Mouse (Mus musculus) kidney, embryonic 15.5 days (tissue): Measurements from ENCODE around the gene Efhb. TPM values are rescaled to one million over a fixed set of nuclear protein-coding genes. Genes with fewer than 3 reads are reported as not detected.

Experiments
- ATAC-seq: fragments of 200-750 bp; cut with Nextera tagmentation; replicated peaks from 2 replicates; pipeline ENCODE4 v1.8.0; 2017; ENCODE audit warnings: moderate TSS enrichment; ENCODE audit not compliant: low FRiP score
- H3K27ac ChIP-seq: fragments of 300-500 bp; sonication (generic); 2 replicates; pipeline ENCODE4 v1.5.1; 2015; ENCODE audit warnings: mild to moderate bottlenecking, inconsistent platforms
- H3K27me3 ChIP-seq: fragments of 300-500 bp; sonication (generic); 2 replicates; pipeline ENCODE4 v1.6.1; 2015; ENCODE audit warnings: inconsistent platforms
- H3K36me3 ChIP-seq: fragments of 300-500 bp; sonication (generic); 2 replicates; pipeline ENCODE4 v1.6.1; 2015; ENCODE audit warnings: inconsistent platforms
- H3K4me1 ChIP-seq: fragments of 300-500 bp; sonication (generic); 2 replicates; pipeline ENCODE4 v1.6.1; 2015; ENCODE audit warnings: inconsistent platforms
- H3K4me2 ChIP-seq: fragments of 300-500 bp; sonication (generic); 2 replicates; pipeline ENCODE4 v1.6.1; 2015; ENCODE audit warnings: moderate library complexity, mild to moderate bottlenecking, inconsistent platforms
- H3K4me3 ChIP-seq: fragments of 300-500 bp; sonication (generic); replicated peaks from 2 replicates; pipeline ENCODE4 v1.5.1; 2015; ENCODE audit warnings: mild to moderate bottlenecking, inconsistent platforms
- H3K9ac ChIP-seq: fragments of 300-500 bp; sonication (generic); 2 replicates; pipeline ENCODE4 v1.6.1; 2015; ENCODE audit warnings: mild to moderate bottlenecking, inconsistent platforms
- H3K9me3 ChIP-seq: fragments of 300-500 bp; sonication (generic); replicated peaks from 2 replicates; pipeline ENCODE4 v1.6.1; 2016; ENCODE audit warnings: inconsistent platforms
- WGBS: fragments of 180-500 bp; shearing (Covaris S2); methylation state at CpG from one replicate; pipeline ENCODE4 v1.1.7; 2015; ENCODE audit warnings: mixed read lengths; 5-methylcytosine and 5-hydroxymethylcytosine counted together
- polyA plus RNA-seq: library from polyadenylated mRNA; unstranded; fragments of >200 nt; fragmentation: Nextera tagmentation; extraction: Ambion mirVana; gene quantifications from 2 replicates; pipeline ENCODE4 v1.2.1, GENCODE M21; 2015

Gene Efhb
- polyA plus RNA-seq = 0.15 and 0.18 TPM in 2 replicates

GRCm38 (mm10) chr17:53462603-53463495 is at the start of gene Efhb:
Gene Efhb (minus strand): TSS chr17:53463321.
- Histone ChIP-seq H3K36me3 (no peaks in the 10 kb centered on the region), H3K9ac (no peak within 1 kb of the TSS), H3K9me3 (no peaks in the 10 kb centered on the region), H3K4me1 (peaks cover 6% of the 10 kb centered on the region; the same call in 1 of the 2 replicates), H3K4me2 (peak within 1 kb of the TSS; percentile 65), H3K27me3 (no peaks in the 10 kb centered on the region), H3K27ac (no peak within 1 kb of the TSS), H3K4me3 (peak within 1 kb of the TSS; percentile 43)
- peak; percentile 98 for ATAC-seq
- 19% methylated on average over 26 of the region's 26 CpGs for WGBS

DNA sequence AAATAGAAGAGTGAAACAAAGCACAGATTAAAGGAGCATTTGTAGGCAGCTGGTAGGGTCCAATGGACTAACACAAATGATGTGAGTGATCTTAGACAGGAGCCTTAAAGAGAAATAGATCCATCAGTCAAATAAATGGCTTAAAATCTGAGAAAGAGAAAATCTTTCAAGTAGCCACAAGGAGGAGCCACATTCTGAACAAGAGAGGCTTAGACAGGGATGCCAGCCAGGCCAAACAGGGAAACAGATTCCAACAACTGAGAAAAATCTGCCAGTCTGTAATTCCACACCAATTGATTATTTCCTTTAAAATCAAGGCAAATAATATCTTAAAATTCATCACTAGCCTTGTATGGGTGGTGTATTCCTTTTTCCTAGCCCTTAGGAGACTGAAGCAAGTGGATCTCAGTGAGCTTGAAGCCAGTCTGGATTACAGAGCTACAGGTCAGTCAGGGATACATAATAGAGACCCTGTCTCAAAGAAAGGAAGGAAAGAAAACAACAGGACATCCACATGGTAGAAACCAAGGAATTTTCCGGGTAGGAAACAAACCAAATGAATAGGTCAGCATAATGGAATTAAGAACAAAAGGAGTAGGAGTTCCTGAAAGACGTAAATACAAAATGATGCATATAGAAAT is 49.3 kb upstream of the Efhb start:
- no peaks in the 10 kb centered on the region for H3K27me3 ChIP-seq
- 85% methylated on average over 2 of the region's 2 CpGs for WGBS
- ATAC-seq = 0 out of 2 replicates have a peak, but pooled peaks have one; percentile 46

DNA sequence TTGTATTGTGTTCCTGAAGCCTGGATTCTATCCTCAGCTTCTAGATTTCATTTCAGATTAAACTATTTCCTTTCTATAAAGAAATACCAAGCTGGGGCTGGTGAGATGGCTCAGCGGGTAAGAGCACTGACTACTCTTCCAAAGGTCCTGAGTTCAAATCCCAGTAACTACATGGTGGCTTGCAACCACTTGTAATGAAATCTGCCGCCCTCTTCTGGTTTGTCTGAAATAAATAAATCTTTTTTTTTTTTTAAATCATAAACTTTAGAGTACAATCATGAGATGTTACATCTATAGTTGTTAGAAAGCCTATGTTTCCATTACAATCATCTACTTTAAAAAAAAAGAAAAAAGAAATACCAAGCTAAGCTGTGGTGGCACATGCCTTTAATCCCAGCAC is 39.8 kb upstream of the Efhb start:
- peaks cover 67% of the 10 kb centered on the region for H3K36me3 ChIP-seq
- no peak overlapping the region for H3K9ac ChIP-seq
- no peak overlapping the region for H3K27ac ChIP-seq
- H3K4me1 ChIP-seq = no peaks in the 10 kb centered on the region
- no peak for ATAC-seq
- no peak overlapping the region for H3K4me3 ChIP-seq
- no peak overlapping the region for H3K4me2 ChIP-seq
- no peaks in the 10 kb centered on the region for H3K27me3 ChIP-seq
- no peaks in the 10 kb centered on the region for H3K9me3 ChIP-seq
- WGBS = 97% methylated on average over 2 of the region's 2 CpGs

More for the DNA sequence above, 49.3 kb upstream of the Efhb start:
- H3K36me3 ChIP-seq = peaks cover 18% of the 10 kb centered on the region
- H3K4me2 ChIP-seq = no peak overlapping the region
- H3K9me3 ChIP-seq = no peaks in the 10 kb centered on the region
- no peak overlapping the region for H3K4me3 ChIP-seq
- no peak overlapping the region for H3K9ac ChIP-seq
- H3K27ac ChIP-seq = no peak overlapping the region
- H3K4me1 ChIP-seq = no peaks in the 10 kb centered on the region

DNA sequence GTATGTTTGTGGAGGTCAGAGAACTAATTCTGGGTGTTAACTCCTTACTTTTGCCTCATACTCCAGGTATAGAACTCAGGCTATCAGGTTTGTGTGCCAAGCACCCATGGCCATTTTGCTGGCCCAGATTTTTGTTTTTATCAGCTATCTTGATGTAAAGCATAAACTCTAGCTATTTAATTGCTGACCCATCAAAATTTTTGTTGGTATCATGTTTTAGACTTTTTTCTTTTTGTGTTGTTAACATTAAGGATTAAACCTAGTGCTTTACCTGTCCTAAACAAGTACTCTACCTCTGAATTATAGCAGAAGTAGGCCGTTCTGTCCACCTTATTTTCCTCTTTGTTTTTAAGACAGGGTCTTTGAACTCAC is 25.9 kb upstream of the Efhb start:
- Histone ChIP-seq H3K4me2 (no peak overlapping the region), H3K27ac (no peak overlapping the region), H3K36me3 (peaks cover 69% of the 10 kb centered on the region), H3K9me3 (no peaks in the 10 kb centered on the region), H3K27me3 (no peaks in the 10 kb centered on the region), H3K4me3 (no peak overlapping the region), H3K4me1 (no peaks in the 10 kb centered on the region), H3K9ac (no peak overlapping the region)
- 95% methylated on average over 1 of the region's 1 CpGs for WGBS
- no peak for ATAC-seq

- Histone ChIP-seq H3K36me3 (peaks cover 69% of the 10 kb centered on the region), H3K27me3 (no peaks in the 10 kb centered on the region), H3K9me3 (no peaks in the 10 kb centered on the region), H3K4me1 (no peaks in the 10 kb centered on the region), H3K4me3 (no peak overlapping the region), H3K9ac (no peak overlapping the region), H3K27ac (no peak overlapping the region), H3K4me2 (no peak overlapping the region)
- ATAC-seq = no peak
- 86% methylated on average over 4 of the region's 4 CpGs for WGBS
These were observed 25.3 kb upstream of the Efhb start for GRCm38 (mm10) chr17:53488291-53489006.

DNA sequence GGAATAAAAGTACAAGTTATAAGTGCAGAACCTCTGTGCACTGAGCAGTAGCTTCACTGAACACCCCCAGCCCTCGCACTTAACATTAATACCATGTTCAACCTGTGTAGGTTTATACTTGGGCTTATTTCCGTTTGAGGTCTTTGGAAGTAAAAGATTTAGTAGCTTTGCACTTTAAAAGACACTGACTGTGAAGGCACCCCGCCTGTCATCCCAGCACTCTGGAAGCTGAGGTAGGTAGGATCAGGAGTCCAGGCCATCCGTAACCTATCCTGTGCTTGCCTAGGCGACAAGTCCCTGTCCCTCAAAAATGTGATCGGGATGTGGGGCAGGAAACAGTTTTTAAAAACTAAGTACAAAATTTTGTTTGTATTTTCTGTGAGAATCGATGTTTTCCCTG is 17.3 kb upstream of the Efhb start:
- Histone ChIP-seq H3K4me1 (peaks cover 15% of the 10 kb centered on the region), H3K27me3 (no peaks in the 10 kb centered on the region), H3K36me3 (peaks cover 14% of the 10 kb centered on the region), H3K9ac (peak overlapping the region; percentile 96), H3K27ac (no peak overlapping the region), H3K9me3 (no peaks in the 10 kb centered on the region), H3K4me2 (peak overlapping the region; percentile 69), H3K4me3 (peak overlapping the region; percentile 96)
- no peak for ATAC-seq
- 44% methylated on average over 7 of the region's 7 CpGs for WGBS

DNA sequence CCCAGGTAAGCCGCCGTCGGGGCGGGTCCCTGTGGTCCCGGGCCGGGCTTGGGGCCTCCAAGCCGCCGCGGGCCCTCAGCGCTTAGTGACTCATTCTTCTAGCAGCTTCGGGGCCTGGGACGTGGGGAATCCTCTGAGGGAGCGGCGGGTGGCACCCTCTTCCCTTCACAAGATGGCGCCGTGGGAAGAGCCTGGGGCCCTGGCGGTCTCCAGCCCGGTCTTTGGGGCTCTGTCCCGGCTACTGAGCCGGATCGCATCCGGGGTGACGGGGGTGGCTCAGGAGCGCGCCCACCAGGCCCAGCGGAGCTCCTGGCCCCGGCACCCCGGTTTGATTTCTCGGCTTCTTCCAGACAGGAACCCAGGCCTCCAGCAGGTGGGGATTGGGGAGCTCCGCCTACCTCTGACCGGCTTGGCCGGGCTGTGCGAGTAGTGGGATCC is 16.5 kb upstream of the Efhb start:
- H3K36me3 ChIP-seq = peaks cover 7% of the 10 kb centered on the region
- H3K9ac ChIP-seq = peak overlapping the region; percentile 96
- peak overlapping the region; percentile 69 for H3K4me2 ChIP-seq
- ATAC-seq = peak; percentile 12
- under 1% methylated on average over 32 of the region's 33 CpGs for WGBS
- H3K4me1 ChIP-seq = peaks cover 15% of the 10 kb centered on the region
- H3K9me3 ChIP-seq = no peaks in the 10 kb centered on the region
- H3K4me3 ChIP-seq = peak overlapping the region; percentile 96
- no peaks in the 10 kb centered on the region for H3K27me3 ChIP-seq
- peak overlapping the region; percentile 99 for H3K27ac ChIP-seq

GRCm38 (mm10) chr17:53478858-53479603 is 15.9 kb upstream of the Efhb start, which contains the start of gene Rab5a:
Gene Rab5a (plus strand): TSS chr17:53479234.
- peak within 1 kb of the TSS; percentile 69 for H3K4me2 ChIP-seq
- WGBS = under 1% methylated on average over 82 of the region's 82 CpGs
- H3K27ac ChIP-seq = peak within 1 kb of the TSS; percentile 99
- H3K9me3 ChIP-seq = no peaks in the 10 kb centered on the region
- ATAC-seq = peak; percentile 98
- H3K4me1 ChIP-seq = peaks cover 15% of the 10 kb centered on the region
- H3K36me3 ChIP-seq = peaks cover 3% of the 10 kb centered on the region; the same call in 1 of the 2 replicates
- H3K9ac ChIP-seq = peak within 1 kb of the TSS; percentile 96
- H3K27me3 ChIP-seq = no peaks in the 10 kb centered on the region
- peak within 1 kb of the TSS; percentile 96 for H3K4me3 ChIP-seq

GRCm38 (mm10) chr17:53478066-53478857 is 15.1 kb upstream of the Efhb start:
- no peak for ATAC-seq
- Histone ChIP-seq H3K27me3 (no peaks in the 10 kb centered on the region), H3K4me1 (peaks cover 15% of the 10 kb centered on the region), H3K4me3 (peak overlapping the region; percentile 96), H3K9me3 (no peaks in the 10 kb centered on the region), H3K4me2 (peak overlapping the region; percentile 69), H3K9ac (peak overlapping the region; percentile 72), H3K27ac (peak overlapping the region; percentile 99), H3K36me3 (no peaks in the 10 kb centered on the region)
- WGBS = 8% methylated on average over 15 of the region's 15 CpGs

GRCm38 (mm10) chr17:53468697-53469096 is 5.6 kb upstream of the Efhb start:
- Histone ChIP-seq H3K27ac (no peak overlapping the region), H3K36me3 (no peaks in the 10 kb centered on the region), H3K4me1 (0 out of 2 replicates have a peak, but pooled peaks cover under 1% of the 10 kb centered on the region), H3K4me3 (no peak overlapping the region), H3K4me2 (no peak overlapping the region), H3K9ac (no peak overlapping the region), H3K9me3 (no peaks in the 10 kb centered on the region), H3K27me3 (no peaks in the 10 kb centered on the region)
- ATAC-seq = no peak

DNA sequence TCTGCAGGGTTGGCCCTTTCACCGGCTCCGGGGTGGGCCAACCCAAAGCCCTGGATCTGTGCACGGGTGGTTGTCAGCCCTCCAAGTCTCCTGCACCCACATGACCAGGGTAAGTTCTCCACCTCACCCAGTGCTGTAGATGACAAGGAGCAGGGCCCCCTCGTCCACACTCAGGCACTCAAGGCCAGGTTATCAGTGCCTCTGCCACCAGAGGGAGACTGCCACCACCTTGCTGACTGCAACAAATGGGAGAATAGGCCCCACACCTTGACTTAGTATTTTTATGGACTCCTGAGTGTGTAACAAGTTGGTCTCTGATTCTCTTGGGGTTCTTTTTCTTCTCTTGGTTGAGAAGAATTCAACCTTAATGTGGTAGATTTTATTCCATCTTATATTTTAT is 2.4 kb upstream of the Efhb start:
- H3K36me3 ChIP-seq = no peaks in the 10 kb centered on the region
- H3K4me3 ChIP-seq = no peak overlapping the region
- no peaks in the 10 kb centered on the region for H3K9me3 ChIP-seq
- no peak overlapping the region for H3K27ac ChIP-seq
- ATAC-seq = no peak
- H3K4me2 ChIP-seq = no peak overlapping the region
- 56% methylated on average over 4 of the region's 4 CpGs for WGBS
- H3K9ac ChIP-seq = no peak overlapping the region
- H3K4me1 ChIP-seq = peaks cover 6% of the 10 kb centered on the region; the same call in 1 of the 2 replicates
- no peaks in the 10 kb centered on the region for H3K27me3 ChIP-seq
